Mouse (Mus musculus): ENCODE measurements at regions not wholly inside any gene's neighbourhood (a gene's known extent, or its start where the extent isn't known, plus 50 kb on each side); places are given as distances from the start of the nearest gene placed in this dataset.

GRCm38 (mm10) chrX:13224902-13225301 is 55.9 kb upstream of the Ddx3x start:
- H3K27me3 ChIP-seq (ENCODE audit: control insufficient read depth, insufficient read depth, low read length), result no peaks in the 10 kb centered on the region
- H3K4me3 ChIP-seq (ENCODE audit: control insufficient read depth, low read depth, low read length), result no peak overlapping the region
- no peaks in the 10 kb centered on the region for H3K36me3 ChIP-seq (ENCODE audit: control insufficient read depth, insufficient read depth, low read length)
- H3K27ac ChIP-seq (ENCODE audit: control insufficient read depth, insufficient read depth, low read depth, low read length), result no peak overlapping the region
- H3K4me1 ChIP-seq (ENCODE audit: control insufficient read depth, insufficient read depth, low read length), result no peaks in the 10 kb centered on the region
- TF ChIP-seq CTCF (IDR thresholded peaks at IDR 0.05; ENCODE audit: control insufficient read depth, insufficient read depth, insufficient replicate concordance, low read depth, low read length) (no peak), POLR2A (IDR thresholded peaks at IDR 0.05; ENCODE audit: control insufficient read depth, low read depth, low read length) (no peak)

- Histone ChIP-seq H3K27me3 (ENCODE audit: control insufficient read depth, insufficient read depth, low read length) (no peaks in the 10 kb centered on the region), H3K4me3 (ENCODE audit: control insufficient read depth, low read depth, low read length) (no peak overlapping the region), H3K4me1 (ENCODE audit: control insufficient read depth, insufficient read depth, low read length) (peaks cover 2% of the 10 kb centered on the region; the same call in 1 of the 2 replicates), H3K27ac (ENCODE audit: control insufficient read depth, insufficient read depth, low read depth, low read length) (no peak overlapping the region), H3K36me3 (ENCODE audit: control insufficient read depth, insufficient read depth, low read length) (no peaks in the 10 kb centered on the region)
- no peak for TF ChIP-seq CTCF (IDR thresholded peaks at IDR 0.05; ENCODE audit: control insufficient read depth, insufficient read depth, insufficient replicate concordance, low read depth, low read length)
- TF ChIP-seq POLR2A (IDR thresholded peaks at IDR 0.05; ENCODE audit: control insufficient read depth, low read depth, low read length), result no peak
These were observed 54.3 kb upstream of the Ddx3x start for GRCm38 (mm10) chrX:13226429-13226828.

GRCm38 (mm10) chrX:13229891-13230614 is 50.7 kb upstream of the Ddx3x start:
- Histone ChIP-seq H3K4me3 (ENCODE audit: control insufficient read depth, low read depth, low read length) (peak overlapping the region; percentile 69; the same call in 1 of the 2 replicates), H3K27me3 (ENCODE audit: control insufficient read depth, insufficient read depth, low read length) (no peaks in the 10 kb centered on the region), H3K36me3 (ENCODE audit: control insufficient read depth, insufficient read depth, low read length) (no peaks in the 10 kb centered on the region), H3K4me1 (ENCODE audit: control insufficient read depth, insufficient read depth, low read length) (peaks cover 2% of the 10 kb centered on the region; the same call in 1 of the 2 replicates), H3K27ac (ENCODE audit: control insufficient read depth, insufficient read depth, low read depth, low read length) (peak overlapping the region; percentile 76)
- TF ChIP-seq POLR2A (IDR thresholded peaks at IDR 0.05; ENCODE audit: control insufficient read depth, low read depth, low read length) (no peak), CTCF (IDR thresholded peaks at IDR 0.05; ENCODE audit: control insufficient read depth, insufficient read depth, insufficient replicate concordance, low read depth, low read length) (no peak)

- Histone ChIP-seq H3K36me3 (ENCODE audit: control insufficient read depth, insufficient read depth, low read length) (no peaks in the 10 kb centered on the region), H3K27ac (ENCODE audit: control insufficient read depth, insufficient read depth, low read depth, low read length) (peak overlapping the region; percentile 76), H3K4me1 (ENCODE audit: control insufficient read depth, insufficient read depth, low read length) (peaks cover 2% of the 10 kb centered on the region; the same call in 1 of the 2 replicates), H3K4me3 (ENCODE audit: control insufficient read depth, low read depth, low read length) (peak overlapping the region; percentile 69), H3K27me3 (ENCODE audit: control insufficient read depth, insufficient read depth, low read length) (no peaks in the 10 kb centered on the region)
- no peak for TF ChIP-seq POLR2A (IDR thresholded peaks at IDR 0.05; ENCODE audit: control insufficient read depth, low read depth, low read length)
- TF ChIP-seq CTCF (IDR thresholded peaks at IDR 0.05; ENCODE audit: control insufficient read depth, insufficient read depth, insufficient replicate concordance, low read depth, low read length), result no peak
These were observed 50.1 kb upstream of the Ddx3x start for GRCm38 (mm10) chrX:13230615-13231179.

Measured in testis, adult 2 months (tissue).